Mouse (Mus musculus) heart, embryonic 12.5 days (tissue): ENCODE data around the gene Hist1h2br. TPM values are rescaled to one million over a fixed set of nuclear protein-coding genes. Genes with fewer than 3 reads are reported as not detected.
"Not testable (repeated sequence)": the region's sequence is repeated elsewhere in the genome, so short reads cannot be mapped to it uniquely, and the experiment has no call there.

Experiments used
- ATAC-seq: fragments of 200-750 bp; cut with Nextera tagmentation; 2 replicates; pipeline ENCODE4 v1.8.0; 2017; ENCODE audit warnings: moderate TSS enrichment, moderate library complexity; ENCODE audit not compliant: insufficient number of reproducible peaks, low FRiP score
- H3K27ac ChIP-seq: fragments of 300-500 bp; sonication (generic); 2 replicates; pipeline ENCODE4 v1.5.1; 2016; ENCODE audit warnings: mild to moderate bottlenecking, moderate library complexity; ENCODE audit not compliant: poor library complexity, severe bottlenecking
- H3K27me3 ChIP-seq: fragments of 300-500 bp; sonication (generic); replicated peaks from 2 replicates; pipeline ENCODE4 v1.6.1; 2016; ENCODE audit warnings: mild to moderate bottlenecking, moderate library complexity
- H3K36me3 ChIP-seq: fragments of 300-500 bp; sonication (generic); 2 replicates; pipeline ENCODE4 v1.6.1; 2016; ENCODE audit warnings: mild to moderate bottlenecking, moderate library complexity
- H3K4me1 ChIP-seq: fragments of 300-500 bp; sonication (generic); replicated peaks from 2 replicates; pipeline ENCODE4 v1.6.1; 2016; ENCODE audit warnings: mild to moderate bottlenecking
- H3K4me2 ChIP-seq: fragments of 300-500 bp; sonication (generic); 2 replicates; pipeline ENCODE4 v1.6.1; 2016; ENCODE audit warnings: mild to moderate bottlenecking, moderate library complexity
- H3K4me3 ChIP-seq: fragments of 300-500 bp; sonication (generic); 2 replicates; pipeline ENCODE4 v1.5.1; 2016; ENCODE audit warnings: mild to moderate bottlenecking
- H3K9ac ChIP-seq: fragments of 300-500 bp; sonication (generic); 2 replicates; pipeline ENCODE4 v1.6.1; 2016; ENCODE audit warnings: mild to moderate bottlenecking, moderate library complexity
- H3K9me3 ChIP-seq: fragments of 300-500 bp; sonication (generic); replicated peaks from 2 replicates; pipeline ENCODE4 v1.6.1; 2016; ENCODE audit warnings: mild to moderate bottlenecking, moderate library complexity
- WGBS: fragments of 180-500 bp; shearing (Covaris S2); methylation state at CpG from one replicate; pipeline ENCODE4 v1.1.7; 2016; 5-methylcytosine and 5-hydroxymethylcytosine counted together
- polyA plus RNA-seq: library from polyadenylated mRNA; unstranded; fragments of >200 nt; fragmentation: Nextera tagmentation; extraction: Ambion mirVana; gene quantifications from 2 replicates; pipeline ENCODE4 v1.2.1, GENCODE M21; 2016

Hist1h2br gene
- polyA plus RNA-seq = 8.1 and 12.8 TPM in 2 replicates

GRCm38 (mm10) chr13:21833461-21833860 is at the start of gene Hist1h2br, which contains the start of gene Hist1h2ap:
Gene Hist1h2br, plus strand, starts transcription at chr13:21833743.
Gene Hist1h2ap, minus strand, starts transcription at chr13:21833507.
- H3K36me3 ChIP-seq, H3K4me1 ChIP-seq, H3K9me3 ChIP-seq, H3K27me3 ChIP-seq, H3K4me2 ChIP-seq, H3K4me3 ChIP-seq, H3K9ac ChIP-seq, H3K27ac ChIP-seq: not testable (repeated sequence)
- no CpG with 5 or more reads among the region's 24 CpGs for WGBS
- ATAC-seq = peak; percentile 93

- H3K4me2 ChIP-seq = peak overlapping the region; percentile 66
- H3K9me3 ChIP-seq = no peaks in the 10 kb centered on the region
- 41% methylated on average over 6 of the region's 6 CpGs for WGBS
- peaks cover 33% of the 10 kb centered on the region for H3K4me1 ChIP-seq
- H3K4me3 ChIP-seq = 0 out of 2 replicates have a peak overlapping the region, but pooled peaks have one; percentile 37
- H3K27me3 ChIP-seq = no peaks in the 10 kb centered on the region
- H3K27ac ChIP-seq = peak overlapping the region; percentile 85
- H3K36me3 ChIP-seq = no peaks in the 10 kb centered on the region
- ATAC-seq = no peak
- H3K9ac ChIP-seq = peak overlapping the region; percentile 64
Measured at GRCm38 (mm10) chr13:21784311-21784710, 49.2 kb upstream of the Hist1h2br start.

GRCm38 (mm10) chr13:21786189-21786898 is 47.2 kb upstream of the Hist1h2br start:
- Histone ChIP-seq H3K4me3 (peak overlapping the region; percentile 42), H3K36me3 (no peaks in the 10 kb centered on the region), H3K4me1 (peaks cover 32% of the 10 kb centered on the region), H3K9me3 (no peaks in the 10 kb centered on the region), H3K4me2 (peak overlapping the region; percentile 65), H3K27me3 (no peaks in the 10 kb centered on the region), H3K9ac (peak overlapping the region; percentile 67; the same call in 1 of the 2 replicates), H3K27ac (peak overlapping the region; percentile 83)
- ATAC-seq = no peak
- WGBS = 10% methylated on average over 8 of the region's 8 CpGs

GRCm38 (mm10) chr13:21786899-21787629 is 46.5 kb upstream of the Hist1h2br start, which contains the start of the genes Hist1h2an and Hist1h2bp:
Gene Hist1h2an, minus strand, starts transcription at chr13:21787218.
Gene Hist1h2bp, plus strand, starts transcription at chr13:21787461.
- peaks cover 32% of the 10 kb centered on the region for H3K4me1 ChIP-seq
- peak within 1 kb of the TSS; percentile 83 for H3K27ac ChIP-seq
- not testable (repeated sequence) for H3K36me3 ChIP-seq, H3K27me3 ChIP-seq, H3K9me3 ChIP-seq
- peak within 1 kb of the TSS; percentile 65 for H3K4me2 ChIP-seq
- ATAC-seq = peak; percentile 94
- H3K9ac ChIP-seq = peak within 1 kb of the TSS; percentile 67; the same call in 1 of the 2 replicates
- WGBS = under 1% methylated on average over 43 of the region's 63 CpGs
- H3K4me3 ChIP-seq = peak within 1 kb of the TSS; percentile 42

GRCm38 (mm10) chr13:21787760-21788593 is 45.6 kb upstream of the Hist1h2br start:
- H3K4me3 ChIP-seq = 0 out of 2 replicates have a peak overlapping the region, but pooled peaks have one; percentile 24
- peak overlapping the region; percentile 45; the same call in 1 of the 2 replicates for H3K9ac ChIP-seq
- 20% methylated on average over 17 of the region's 21 CpGs for WGBS
- H3K27ac ChIP-seq = peak overlapping the region; percentile 57
- no peaks in the 10 kb centered on the region for H3K36me3 ChIP-seq
- no peaks in the 10 kb centered on the region for H3K27me3 ChIP-seq
- no peaks in the 10 kb centered on the region for H3K9me3 ChIP-seq
- H3K4me2 ChIP-seq = peak overlapping the region; percentile 65
- 0 out of 2 replicates have a peak, but pooled peaks have one; percentile 9 for ATAC-seq
- H3K4me1 ChIP-seq = peaks cover 26% of the 10 kb centered on the region

- WGBS = 55% methylated on average over 6 of the region's 6 CpGs
- no peak overlapping the region for H3K27ac ChIP-seq
Measured at GRCm38 (mm10) chr13:21789925-21790324, 43.6 kb upstream of the Hist1h2br start.

GRCm38 (mm10) chr13:21790601-21791283 is 42.8 kb upstream of the Hist1h2br start:
- no peaks in the 10 kb centered on the region for H3K9me3 ChIP-seq
- peak overlapping the region; percentile 34 for H3K27ac ChIP-seq
- H3K4me2 ChIP-seq = peak overlapping the region; percentile 77
- WGBS = 5% methylated on average over 18 of the region's 18 CpGs
- H3K36me3 ChIP-seq = no peaks in the 10 kb centered on the region
- peaks cover 17% of the 10 kb centered on the region for H3K4me1 ChIP-seq
- peak overlapping the region; percentile 26 for H3K9ac ChIP-seq
- H3K4me3 ChIP-seq = peak overlapping the region; percentile 42
- no peaks in the 10 kb centered on the region for H3K27me3 ChIP-seq
- no peak for ATAC-seq

More at GRCm38 (mm10) chr13:21789925-21790324, 43.6 kb upstream of the Hist1h2br start:
- H3K36me3 ChIP-seq = no peaks in the 10 kb centered on the region
- ATAC-seq = no peak
- H3K4me2 ChIP-seq = no peak overlapping the region
- H3K4me3 ChIP-seq = no peak overlapping the region
- H3K4me1 ChIP-seq = peaks cover 17% of the 10 kb centered on the region
- H3K9ac ChIP-seq = no peak overlapping the region
- no peaks in the 10 kb centered on the region for H3K9me3 ChIP-seq
- no peaks in the 10 kb centered on the region for H3K27me3 ChIP-seq

- Histone ChIP-seq H3K9me3 (no peaks in the 10 kb centered on the region), H3K4me3 (no peak overlapping the region), H3K4me1 (peaks cover 4% of the 10 kb centered on the region), H3K36me3 (no peaks in the 10 kb centered on the region), H3K27ac (no peak overlapping the region), H3K27me3 (no peaks in the 10 kb centered on the region), H3K4me2 (no peak overlapping the region), H3K9ac (no peak overlapping the region)
- ATAC-seq = no peak
- WGBS = 84% methylated on average over 7 of the region's 7 CpGs
Measured at GRCm38 (mm10) chr13:21795584-21795983, 38.0 kb upstream of the Hist1h2br start.

GRCm38 (mm10) chr13:21797163-21797562 is 36.4 kb upstream of the Hist1h2br start:
- not testable (repeated sequence) for H3K4me3 ChIP-seq, H3K9ac ChIP-seq, H3K36me3 ChIP-seq, H3K4me1 ChIP-seq, ATAC-seq, H3K27ac ChIP-seq, H3K4me2 ChIP-seq, H3K9me3 ChIP-seq, H3K27me3 ChIP-seq

GRCm38 (mm10) chr13:21803058-21803457 is 30.5 kb upstream of the Hist1h2br start:
- H3K36me3 ChIP-seq, H3K27ac ChIP-seq, H3K9me3 ChIP-seq, H3K4me3 ChIP-seq, H3K27me3 ChIP-seq, H3K9ac ChIP-seq, H3K4me2 ChIP-seq, H3K4me1 ChIP-seq: not testable (repeated sequence)
- no CpG with 5 or more reads among the region's 4 CpGs for WGBS
- peak; percentile 61 for ATAC-seq
